Mouse (Mus musculus): ENCODE data around the gene Hist2h3c2.

Hist2h3c2 gene

GRCm38 (mm10) chr3:96230910-96231757, 7.8 kb downstream of the Hist2h3c2 start:
- ChIA-PET POLR2A (interaction anchor here (0.9 to 12.2 kb wide), 7 partner anchors 9 to 38 kb away, joined by 3 to 457 read pairs (median 4); partner anchors contain the start of genes Hist2h2ac (in 3 of the 4), Hist2h2be (in 3 of the 4), Bola1 (in 2 of the 4) and Hist2h2ab (in 2 of the 4)), CTCF (no interaction called here)

- POLR2A ChIA-PET: interaction anchor here (0.6 to 12.2 kb wide), 5 partner anchors 8 to 34 kb away, joined by 3 to 457 read pairs (median 5); partner anchors contain the start of genes Bola1 (in 2 of the 4), Hist2h2ab (in 2 of the 4), Hist2h2ac (in 2 of the 4) and Hist2h2be (in 2 of the 4)
- CTCF ChIA-PET: no interaction called here
Measured at GRCm38 (mm10) chr3:96230404-96230803, 8.5 kb downstream of the Hist2h3c2 start.

GRCm38 (mm10) chr3:96228828-96229227, 10.1 kb downstream of the Hist2h3c2 start:
- ChIA-PET POLR2A (interaction anchor here (1.1 to 15.1 kb wide), 14 partner anchors 4 to 171 kb away, joined by 3 to 457 read pairs (median 5); partner anchors contain the start of genes Bola1 (in 4 of the 4), Hist2h2ab (in 4 of the 4), Hist2h2ac (in 3 of the 4) and Hist2h2be (in 3 of the 4)), CTCF (interaction anchor here in 1 of 4 experiments (0.7 kb wide), 1 partner anchor 9 kb away, joined by 3 read pairs; no protein-coding TSS in a partner anchor)

GRCm38 (mm10) chr3:96226695-96227648, 12.0 kb downstream of the Hist2h3c2 start:
- CTCF ChIA-PET: interaction anchor here in 2 of 4 experiments (0.6 to 0.8 kb wide), 2 partner anchors 18 to 316 kb away, joined by 3 read pairs; no protein-coding TSS in a partner anchor

GRCm38 (mm10) chr3:96225421-96225820, 13.5 kb downstream of the Hist2h3c2 start:
- ChIA-PET POLR2A (interaction anchor here in 3 of 4 experiments (0.6 to 15.1 kb wide), 18 partner anchors 7 to 115 kb away, joined by 3 to 457 read pairs (median 5); partner anchors contain the start of genes Hist2h2bb (in 2 of the 3), Hist2h4 (in 2 of the 3) and Hist2h2aa1 (in 1 of the 3)), CTCF (no interaction called here)

More at GRCm38 (mm10) chr3:96226695-96227648, 12.0 kb downstream of the Hist2h3c2 start:
- POLR2A ChIA-PET: interaction anchor here in 3 of 4 experiments (0.6 to 15.1 kb wide), 25 partner anchors 5 to 161 kb away, joined by 3 to 457 read pairs (median 3); partner anchors contain the start of genes Bola1 (in 3 of the 3), Hist2h2ab (in 3 of the 3), Hist2h2aa1 (in 1 of the 3) and Hist2h2ac (in 1 of the 3)

GRCm38 (mm10) chr3:96222774-96223173, 16.2 kb downstream of the Hist2h3c2 start:
- POLR2A ChIA-PET: interaction anchor here (0.6 to 15.1 kb wide), 16 partner anchors 10 to 289 kb away, joined by 3 to 457 read pairs (median 76); partner anchors contain the start of genes Hist2h4 (in 2 of the 4), Hist2h2aa1 (in 1 of the 4), Hist2h2aa2 (in 1 of the 4) and Hist2h2bb (in 1 of the 4)
- CTCF ChIA-PET: interaction anchor here in 3 of 4 experiments (0.5 to 1.2 kb wide), 3 partner anchors 12 to 317 kb away, joined by 3 to 7 read pairs (median 5); no protein-coding TSS in a partner anchor

GRCm38 (mm10) chr3:96221640-96222038, 17.3 kb downstream of the Hist2h3c2 start:
- ChIA-PET POLR2A (interaction anchor here (0.6 to 15.1 kb wide), 74 partner anchors 8 to 505 kb away, joined by 3 to 457 read pairs (median 12); partner anchors contain the start of genes Hist2h2bb (in 4 of the 4), Hist2h4 (in 4 of the 4), Hist2h3b (in 3 of the 4) and Hist2h2aa1 (in 2 of the 4)), CTCF (interaction anchor here (0.6 to 1.5 kb wide), 8 partner anchors 12 to 1142 kb away, joined by 3 to 8 read pairs (median 4); no protein-coding TSS in a partner anchor)

GRCm38 (mm10) chr3:96220765-96221639, 17.9 kb downstream of the Hist2h3c2 start, which contains the start of the genes Hist2h2ac and Hist2h2be:
Gene Hist2h2ac (minus strand): TSS chr3:96220880.
Gene Hist2h2be (plus strand): TSS chr3:96221119.
- CTCF ChIA-PET: interaction anchor here (0.6 to 2.2 kb wide), 13 partner anchors 12 to 1142 kb away, joined by 3 to 14 read pairs (median 4); no protein-coding TSS in a partner anchor
- POLR2A ChIA-PET: interaction anchor here (0.6 to 15.1 kb wide), 129 partner anchors 8 to 546 kb away, joined by 3 to 457 read pairs (median 5); partner anchors contain the start of genes Hist2h2bb (in 4 of the 4), Hist2h4 (in 4 of the 4), Hist2h2aa1 (in 3 of the 4) and Hist2h3b (in 3 of the 4)

GRCm38 (mm10) chr3:96220131-96220764, 18.7 kb downstream of the Hist2h3c2 start:
- ChIA-PET POLR2A (interaction anchor here (0.5 to 15.1 kb wide), 158 partner anchors 8 to 1207 kb away, joined by 3 to 457 read pairs (median 5); partner anchors contain the start of genes Hist2h2bb (in 4 of the 4), Hist2h4 (in 4 of the 4), Hist2h2aa1 (in 3 of the 4) and Hist2h3b (in 3 of the 4)), CTCF (interaction anchor here (0.9 to 2.2 kb wide), 16 partner anchors 10 to 220 kb away, joined by 3 to 17 read pairs (median 4); partner anchors contain the start of genes Hist2h2bb (in 1 of the 4) and Hist2h4 (in 1 of the 4))

- POLR2A ChIA-PET: interaction anchor here (0.5 to 15.1 kb wide), 132 partner anchors 8 to 1206 kb away, joined by 3 to 457 read pairs (median 6); partner anchors contain the start of genes Hist2h2bb (in 4 of the 4), Hist2h3b (in 4 of the 4), Hist2h4 (in 4 of the 4) and Hist2h2aa1 (in 3 of the 4)
- CTCF ChIA-PET: interaction anchor here (0.5 to 2.2 kb wide), 17 partner anchors 9 to 499 kb away, joined by 3 to 17 read pairs (median 5); partner anchors contain the start of genes Hist2h4 (in 2 of the 4) and Hist2h2bb (in 1 of the 4)
Measured at GRCm38 (mm10) chr3:96219661-96220130, 19.2 kb downstream of the Hist2h3c2 start, which contains the start of the genes Bola1 and Hist2h2ab. Gene Bola1 (minus strand): TSS chr3:96219709. Gene Hist2h2ab (plus strand): TSS chr3:96219865.

- POLR2A ChIA-PET: interaction anchor here (0.6 to 15.1 kb wide), 127 partner anchors 8 to 1909 kb away, joined by 3 to 457 read pairs (median 7); partner anchors contain the start of genes Hist2h2bb (in 4 of the 4), Hist2h3b (in 4 of the 4), Hist2h4 (in 4 of the 4) and Hist2h2aa1 (in 3 of the 4)
Measured at GRCm38 (mm10) chr3:96219191-96219641, 19.7 kb downstream of the Hist2h3c2 start.

GRCm38 (mm10) chr3:96209242-96209641, 29.7 kb downstream of the Hist2h3c2 start:
- CTCF ChIA-PET: interaction anchor here (0.6 to 4.1 kb wide), 20 partner anchors 10 to 304 kb away, joined by 3 to 52 read pairs (median 4); partner anchors contain the start of genes Bola1 (in 2 of the 4), Hist2h2ab (in 2 of the 4), Hist2h2ac (in 2 of the 4) and Hist2h2be (in 2 of the 4)
- POLR2A ChIA-PET: interaction anchor here in 3 of 4 experiments (0.6 to 8.2 kb wide), 21 partner anchors 10 to 371 kb away, joined by 3 to 116 read pairs (median 5); partner anchors contain the start of genes Bola1 (in 3 of the 3), Hist2h2ab (in 3 of the 3), Hist2h2ac (in 3 of the 3) and Hist2h2be (in 3 of the 3)

More at GRCm38 (mm10) chr3:96219191-96219641, 19.7 kb downstream of the Hist2h3c2 start:
- CTCF ChIA-PET: interaction anchor here (0.5 to 2.2 kb wide), 17 partner anchors 9 to 500 kb away, joined by 3 to 17 read pairs (median 5); partner anchors contain the start of genes Hist2h4 (in 2 of the 4) and Hist2h2bb (in 1 of the 4)

GRCm38 (mm10) chr3:96207819-96208218, 31.1 kb downstream of the Hist2h3c2 start:
- ChIA-PET POLR2A (interaction anchor here (0.9 to 8.2 kb wide), 14 partner anchors 9 to 62 kb away, joined by 3 to 116 read pairs (median 7); partner anchors contain the start of genes Bola1 (in 4 of the 4), Hist2h2ab (in 4 of the 4), Hist2h2ac (in 3 of the 4) and Hist2h2be (in 3 of the 4)), CTCF (interaction anchor here in 2 of 4 experiments (1.2 to 4.1 kb wide), 6 partner anchors 10 to 70 kb away, joined by 3 to 52 read pairs (median 8); partner anchors contain the start of genes Bola1 (in 2 of the 2), Hist2h2ab (in 2 of the 2), Hist2h2ac (in 1 of the 2) and Hist2h2be (in 1 of the 2))
